Mouse (Mus musculus) adrenal gland, adult 2 months (tissue): ENCODE measurements around the gene Rragd. TPM values are rescaled to one million over a fixed set of nuclear protein-coding genes. Genes with fewer than 3 reads are reported as not detected.
"Not testable (repeated sequence)": the region's sequence is repeated elsewhere in the genome, so short reads cannot be mapped to it uniquely, and the experiment has no call there.

Experiments used
- DNase-seq: peaks from one replicate; pipeline ENCODE4 v3.0.0; 2021
- polyA plus RNA-seq: library from polyadenylated mRNA; depleted of rRNA; stranded (reverse); fragments of >200 nt; gene quantifications from 2 replicates; pipeline ENCODE4 v1.2.3, GENCODE M21; 2012
- total RNA-seq, 2 experiments: library from RNA; stranded (reverse); gene quantifications; 2 replicates each; pipeline ENCODE4 v1.2.3; 2021

Rragd gene
- total and polyA plus RNA-seq, 3 experiments, result 1.0 to 14.7 (median 7.9) TPM

DNA sequence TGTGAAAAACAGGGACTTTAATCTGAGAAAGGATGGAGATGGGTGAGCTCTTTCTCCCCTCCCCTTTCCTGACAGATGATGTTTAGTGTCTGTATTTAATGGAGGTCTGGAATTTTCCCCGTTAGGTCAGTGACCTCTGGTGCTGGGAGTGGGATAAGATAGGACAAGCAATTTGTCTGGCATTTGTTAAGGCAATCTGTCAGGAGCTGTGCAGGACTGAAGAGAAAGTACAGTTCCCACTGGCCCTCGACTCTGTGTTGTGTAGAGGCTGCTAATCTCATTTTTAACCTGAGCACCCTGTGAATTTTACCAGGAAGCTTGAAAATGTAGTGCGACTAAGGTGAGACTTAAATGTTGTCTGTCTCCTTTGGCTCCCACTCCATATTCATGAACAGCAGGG lies 2.8 kb downstream of the Rragd start:
- no peak for DNase-seq

DNA sequence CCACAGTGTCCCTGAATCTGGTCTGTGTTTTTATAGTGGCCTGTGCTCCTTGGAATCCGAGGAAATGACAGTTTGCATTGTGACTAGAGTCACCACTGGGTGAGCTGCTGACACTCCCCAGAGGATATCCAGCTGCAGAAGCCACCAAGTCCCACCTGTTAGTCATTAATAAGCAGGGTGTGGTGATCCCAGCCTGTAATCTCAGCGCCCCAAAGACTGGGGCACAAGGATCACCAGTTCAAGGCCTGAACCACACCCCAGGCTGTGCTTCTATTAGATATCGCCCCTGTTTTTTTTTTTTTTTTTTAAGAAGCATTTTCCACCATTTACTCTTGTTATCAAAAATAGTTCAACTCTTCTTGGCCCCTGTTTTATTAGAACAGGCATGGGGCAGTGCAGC lies 4.2 kb downstream of the Rragd start:
- DNase-seq, result no peak

DNA sequence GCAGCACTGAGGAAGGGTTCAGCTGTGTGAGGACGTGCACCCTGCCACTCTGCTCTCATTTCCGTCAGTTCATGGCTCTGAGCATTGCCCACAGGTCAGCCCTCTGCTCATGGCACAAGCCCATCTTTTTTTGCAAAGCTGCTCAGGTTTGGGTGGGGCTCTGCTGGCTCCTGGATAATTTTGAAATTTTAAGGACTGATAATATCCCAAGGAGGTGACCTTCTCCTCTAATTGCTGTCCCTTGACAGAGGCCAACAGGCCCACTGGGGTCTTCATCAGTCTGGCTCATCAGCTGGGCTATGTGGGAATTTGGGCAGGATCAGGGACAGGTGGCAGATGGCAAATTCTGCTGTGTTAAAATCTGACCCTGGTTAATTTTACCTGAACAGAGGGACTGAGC lies 6.5 kb downstream of the Rragd start:
- no peak for DNase-seq

DNA sequence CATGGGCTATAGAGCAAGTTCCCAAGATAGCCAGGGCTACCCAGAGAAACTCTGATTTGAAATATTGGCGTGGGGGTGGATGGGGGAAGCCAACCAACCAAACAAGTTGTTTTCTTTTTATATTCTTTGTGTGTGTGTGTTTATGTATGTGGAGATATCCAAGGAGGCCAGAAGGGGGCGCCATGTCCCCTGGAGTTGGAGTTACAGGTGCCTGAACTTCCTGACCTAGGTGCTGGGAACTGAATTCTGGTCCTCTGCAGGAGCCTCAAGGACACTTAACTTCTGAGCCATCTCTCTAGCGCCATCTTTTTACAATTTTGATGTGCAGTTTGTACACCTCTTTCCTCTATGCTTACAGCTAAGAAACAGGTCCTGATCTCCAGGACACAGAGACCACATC lies 11.3 kb downstream of the Rragd start:
- no peak for DNase-seq

DNA sequence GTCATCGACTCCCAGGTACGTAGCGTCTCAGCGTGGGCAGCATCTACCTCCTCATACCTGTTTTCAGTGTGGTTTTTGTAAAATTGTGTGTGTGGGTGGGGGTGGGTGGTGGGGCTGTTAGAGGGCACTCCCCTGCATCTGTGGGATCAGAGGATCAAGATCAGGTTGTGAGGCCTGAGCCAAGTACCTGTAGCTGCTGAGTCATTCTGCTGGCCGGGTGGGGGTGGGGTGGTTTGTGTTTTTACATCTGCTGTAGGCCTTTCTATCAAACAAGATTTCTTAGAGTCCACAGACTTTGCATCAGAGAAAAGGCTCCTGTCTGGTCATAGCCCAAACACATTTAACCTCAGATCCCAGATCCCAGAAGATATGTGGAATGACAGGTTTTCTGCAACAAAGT lies 13.2 kb downstream of the Rragd start:
- no peak for DNase-seq

DNA sequence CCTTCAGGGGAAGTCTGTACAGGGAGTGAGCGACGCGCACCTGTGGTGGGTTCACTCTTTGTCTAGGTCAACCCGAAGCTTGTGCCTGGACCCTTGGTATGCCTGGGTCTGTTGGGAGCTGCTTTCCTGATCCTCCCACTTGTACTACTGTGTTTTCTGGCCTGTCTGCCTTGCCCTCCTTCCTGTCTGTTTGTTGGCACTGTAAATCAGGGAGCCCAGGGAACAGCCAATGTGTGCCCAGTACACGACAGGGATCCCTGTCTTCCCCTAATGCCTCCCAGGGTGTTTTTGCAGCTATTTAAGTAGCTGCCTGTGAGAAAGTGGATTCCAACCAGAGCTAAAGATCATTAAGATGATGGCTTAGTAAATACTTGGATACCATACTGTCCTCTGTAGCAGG lies 14.7 kb downstream of the Rragd start:
- no peak for DNase-seq

DNA sequence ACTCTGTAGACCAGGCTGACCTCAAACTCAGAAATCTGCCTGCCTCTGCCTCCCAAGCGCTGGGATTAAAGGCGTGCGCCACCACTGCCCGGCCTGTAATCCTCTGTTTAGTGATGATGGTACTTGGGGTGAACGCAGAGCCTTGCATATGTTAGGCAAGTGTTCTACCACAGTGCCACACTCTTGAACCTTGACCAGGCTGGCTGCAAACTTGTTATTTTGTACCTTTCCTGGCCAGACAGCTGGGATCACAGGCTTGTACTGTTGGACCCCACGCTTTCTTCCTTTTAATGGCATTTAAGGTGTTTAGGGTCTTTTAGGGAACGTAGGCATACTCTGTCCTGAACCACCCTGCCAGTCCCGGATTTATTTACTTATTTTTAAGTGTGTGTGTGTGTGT lies 16.2 kb downstream of the Rragd start:
- DNase-seq, result no peak

DNA sequence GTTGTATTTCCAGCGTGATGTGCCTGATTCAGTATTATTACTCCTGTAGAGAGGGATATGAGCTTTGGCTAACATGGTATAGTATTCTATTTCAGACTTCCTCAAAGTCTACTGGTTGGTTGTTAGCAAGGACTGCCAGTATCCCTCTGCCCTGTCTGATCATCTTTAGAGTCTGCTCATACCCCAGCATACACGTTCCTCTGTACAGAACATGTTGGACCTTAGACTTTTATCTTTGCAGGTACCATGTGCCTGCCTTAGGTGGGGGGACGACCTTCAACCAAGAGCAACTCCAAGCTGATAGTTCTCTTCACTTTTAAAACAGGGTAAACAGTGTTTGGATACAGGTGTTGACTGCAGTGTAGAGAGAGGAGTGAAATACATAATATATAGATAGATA lies 19.2 kb downstream of the Rragd start:
- DNase-seq, result no peak

DNA sequence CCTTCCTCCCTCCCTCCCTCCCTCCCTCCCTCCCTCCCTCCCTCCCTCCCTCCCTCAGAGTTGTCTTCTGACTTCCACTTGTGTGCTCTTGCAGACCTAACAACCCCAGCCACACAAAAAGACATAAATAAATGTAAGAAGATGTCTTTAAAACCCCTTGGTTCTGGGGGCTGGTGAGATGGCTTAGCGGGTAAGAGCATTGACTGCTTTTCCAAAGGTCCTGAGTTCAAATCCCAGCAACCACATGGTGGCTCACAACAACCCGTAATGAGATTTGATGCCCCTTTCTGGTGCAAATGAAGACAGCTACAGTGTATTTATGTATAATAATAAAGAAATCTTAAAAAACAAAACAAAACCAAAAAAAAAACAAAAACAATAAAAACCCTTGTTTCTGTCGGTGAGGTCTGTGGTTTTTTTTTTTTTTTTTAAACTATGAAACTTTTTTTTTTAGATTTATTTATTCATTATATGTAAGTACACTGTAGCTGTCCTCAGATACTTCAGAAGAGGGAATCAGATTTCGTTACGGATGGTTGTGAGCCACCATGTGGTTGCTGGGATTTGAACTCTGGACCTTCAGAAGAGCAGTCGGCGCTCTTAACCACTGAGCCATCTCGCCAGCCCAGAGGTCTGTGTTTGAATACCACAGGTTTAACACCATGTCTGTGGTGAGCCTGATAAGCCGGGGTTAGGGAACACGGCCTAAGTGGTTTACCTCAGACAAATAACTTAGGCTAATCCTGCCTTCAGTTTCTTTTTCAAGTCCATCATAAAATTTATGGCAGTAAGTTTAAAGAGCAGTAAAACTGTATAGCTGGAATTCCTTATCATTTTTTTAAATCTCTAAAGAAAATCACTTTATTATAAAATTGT lies 23.0 kb downstream of the Rragd start:
- not testable (repeated sequence) for DNase-seq

DNA sequence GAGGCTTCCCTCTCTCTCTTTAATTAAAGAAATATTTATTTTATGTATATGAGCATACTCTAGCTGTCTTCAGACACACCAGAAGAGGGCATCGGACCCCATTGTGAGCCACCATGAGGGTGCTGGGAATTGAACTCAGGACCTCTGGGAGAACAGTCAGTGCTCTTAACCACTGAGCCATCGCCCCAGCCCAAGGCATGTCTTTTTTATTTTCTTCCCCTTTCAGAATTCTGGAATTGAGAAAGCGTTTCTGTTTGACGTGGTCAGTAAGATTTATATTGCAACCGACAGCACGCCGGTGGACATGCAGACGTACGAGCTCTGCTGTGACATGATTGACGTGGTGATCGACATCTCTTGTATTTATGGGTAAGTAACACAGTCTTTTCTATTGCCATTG lies 24.0 kb downstream of the Rragd start:
- no peak for DNase-seq

DNA sequence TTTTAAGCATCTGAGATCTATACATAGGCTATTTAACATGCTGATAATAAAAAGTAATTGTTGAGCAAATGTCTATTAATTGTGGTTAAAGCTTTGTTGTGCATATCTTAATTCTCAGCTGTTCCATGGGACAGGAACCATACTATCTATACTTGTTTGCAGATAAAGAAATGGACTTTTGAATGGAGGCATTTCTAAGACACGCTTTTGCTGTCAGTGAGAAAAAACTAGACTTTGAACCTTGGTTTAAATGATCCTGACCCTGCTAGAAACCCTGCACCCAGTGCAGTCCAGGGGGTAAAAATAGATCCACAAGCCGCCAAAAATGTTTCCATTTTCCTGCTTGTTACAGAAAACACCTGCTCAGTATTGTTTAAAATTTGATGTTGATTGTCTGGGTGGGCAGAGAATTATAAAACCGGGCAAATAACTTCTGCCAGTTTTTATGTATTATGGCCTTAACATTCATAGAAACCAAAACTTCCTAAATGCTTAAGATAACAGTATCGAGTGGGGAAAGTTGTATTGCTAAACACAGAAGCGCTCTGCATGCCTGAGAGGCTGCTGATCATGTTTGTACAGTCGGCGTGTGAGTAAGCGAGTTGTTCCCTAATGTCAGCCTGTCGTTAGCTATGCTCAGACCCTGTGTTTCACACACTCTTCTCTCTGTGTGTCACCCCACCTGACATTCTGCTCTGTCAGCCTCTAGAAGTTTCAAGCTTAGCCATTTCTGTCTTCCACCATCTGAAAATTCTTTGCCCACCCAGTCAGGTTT lies 24.8 kb downstream of the Rragd start:
- DNase-seq, result no peak

DNA sequence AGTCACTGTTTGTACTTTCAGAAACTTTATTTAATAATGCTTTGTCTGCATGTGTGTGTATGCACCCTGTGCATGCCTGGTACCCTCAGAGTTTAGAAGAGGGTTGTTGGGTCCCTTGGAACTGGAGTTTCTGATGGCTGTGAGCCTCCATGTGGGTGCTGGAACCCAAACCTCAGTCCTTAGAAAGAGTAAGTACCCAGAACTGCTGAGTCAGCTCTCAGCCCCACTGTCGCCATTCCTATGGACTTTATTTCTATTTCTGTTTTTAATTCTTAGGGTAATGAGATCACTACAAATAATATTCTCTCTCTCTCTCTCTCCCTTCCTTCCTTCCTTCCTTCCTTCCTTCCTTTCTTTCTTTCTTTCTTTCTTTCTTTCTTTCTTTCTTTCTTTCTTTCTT lies 27.2 kb downstream of the Rragd start:
- no peak for DNase-seq

DNA sequence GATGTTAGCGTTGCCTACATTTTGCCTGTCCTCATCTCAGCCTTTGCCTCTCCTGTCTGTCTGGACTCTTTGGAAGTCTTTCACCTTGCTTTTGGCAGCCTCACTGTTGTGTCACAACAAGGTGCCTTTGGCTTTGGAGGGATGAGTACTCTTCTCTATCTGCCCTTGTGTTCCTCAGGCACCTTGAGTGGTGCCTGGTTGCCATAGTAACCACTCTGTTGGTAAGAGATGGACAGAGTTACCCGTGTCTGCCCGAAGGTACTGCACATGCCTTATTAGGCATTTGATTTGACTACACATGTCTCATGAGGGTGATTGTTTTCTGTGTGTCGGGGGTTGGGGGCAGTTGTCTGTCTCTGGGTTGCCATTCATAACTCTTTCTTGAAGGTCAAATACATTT lies 29.6 kb downstream of the Rragd start:
- no peak for DNase-seq

DNA sequence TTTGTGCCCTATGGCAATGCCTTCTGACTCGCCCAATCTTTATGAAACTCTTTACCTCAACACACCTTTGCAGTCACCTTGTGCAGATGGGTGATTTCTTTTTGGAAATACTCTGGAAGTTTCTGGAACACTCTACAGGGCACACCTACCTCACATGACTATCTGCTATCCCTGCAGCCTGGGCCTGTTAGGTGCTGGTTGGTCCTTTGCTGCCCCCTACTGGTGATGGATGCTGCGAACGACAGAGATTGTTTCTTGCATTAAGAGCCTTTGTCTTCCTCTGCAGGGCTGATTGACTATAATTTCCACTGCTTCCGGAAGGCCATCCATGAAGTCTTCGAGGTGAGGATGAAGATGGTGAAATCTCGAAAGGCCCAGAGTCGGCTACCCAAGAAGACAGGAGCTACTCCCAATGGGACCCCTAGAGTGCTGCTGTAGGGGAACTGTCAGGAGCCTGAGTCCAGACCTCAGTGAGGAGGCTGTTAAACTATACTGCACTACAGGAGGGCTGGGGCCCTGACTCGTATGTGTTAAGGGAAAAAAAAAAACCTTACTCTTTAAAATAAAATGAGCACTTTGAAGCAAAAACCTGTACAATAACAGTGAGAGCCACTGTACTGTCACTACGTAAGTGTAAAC lies 35.6 kb downstream of the Rragd start:
- peak; percentile 85 for DNase-seq

DNA sequence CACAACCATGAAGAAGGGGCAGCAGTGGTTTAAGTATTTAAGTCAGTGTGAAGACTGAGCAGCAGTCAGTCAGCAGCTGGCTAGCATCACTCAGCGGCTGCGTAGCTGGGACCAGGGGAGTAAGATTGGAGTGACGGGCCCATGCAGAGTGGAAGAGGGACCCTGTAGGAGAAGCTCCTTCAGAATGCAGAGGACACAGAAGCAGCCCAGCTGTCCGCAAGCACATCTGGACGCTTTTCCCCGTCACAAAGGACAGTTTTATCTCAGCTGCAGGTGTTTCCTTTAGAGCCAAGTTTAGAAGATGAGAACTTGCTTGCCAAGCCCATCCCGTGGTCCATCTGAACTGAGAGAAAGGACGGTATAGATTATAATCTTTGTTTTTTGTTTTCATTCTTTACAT lies 41.6 kb downstream of the Rragd start:
- no peak for DNase-seq

DNA sequence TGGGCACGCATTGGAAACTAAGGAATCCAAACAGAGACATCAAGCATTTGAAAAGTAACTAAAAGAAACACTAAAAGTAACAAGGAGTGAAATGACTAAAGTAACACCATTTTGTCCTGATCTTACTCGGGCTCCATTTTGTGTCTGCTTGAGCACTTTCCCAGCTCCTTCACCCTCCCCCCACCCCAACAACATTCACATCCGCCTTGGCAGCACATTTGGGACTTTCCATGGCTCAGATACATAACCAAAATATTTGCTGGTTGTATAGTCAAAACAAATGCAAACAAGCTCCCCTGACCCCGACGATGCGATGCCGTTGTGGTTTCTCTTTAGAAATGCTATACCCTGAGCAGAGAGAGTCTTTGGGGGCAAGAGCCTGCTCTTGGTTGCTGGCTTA lies 46.3 kb downstream of the Rragd start:
- DNase-seq, result no peak

DNA sequence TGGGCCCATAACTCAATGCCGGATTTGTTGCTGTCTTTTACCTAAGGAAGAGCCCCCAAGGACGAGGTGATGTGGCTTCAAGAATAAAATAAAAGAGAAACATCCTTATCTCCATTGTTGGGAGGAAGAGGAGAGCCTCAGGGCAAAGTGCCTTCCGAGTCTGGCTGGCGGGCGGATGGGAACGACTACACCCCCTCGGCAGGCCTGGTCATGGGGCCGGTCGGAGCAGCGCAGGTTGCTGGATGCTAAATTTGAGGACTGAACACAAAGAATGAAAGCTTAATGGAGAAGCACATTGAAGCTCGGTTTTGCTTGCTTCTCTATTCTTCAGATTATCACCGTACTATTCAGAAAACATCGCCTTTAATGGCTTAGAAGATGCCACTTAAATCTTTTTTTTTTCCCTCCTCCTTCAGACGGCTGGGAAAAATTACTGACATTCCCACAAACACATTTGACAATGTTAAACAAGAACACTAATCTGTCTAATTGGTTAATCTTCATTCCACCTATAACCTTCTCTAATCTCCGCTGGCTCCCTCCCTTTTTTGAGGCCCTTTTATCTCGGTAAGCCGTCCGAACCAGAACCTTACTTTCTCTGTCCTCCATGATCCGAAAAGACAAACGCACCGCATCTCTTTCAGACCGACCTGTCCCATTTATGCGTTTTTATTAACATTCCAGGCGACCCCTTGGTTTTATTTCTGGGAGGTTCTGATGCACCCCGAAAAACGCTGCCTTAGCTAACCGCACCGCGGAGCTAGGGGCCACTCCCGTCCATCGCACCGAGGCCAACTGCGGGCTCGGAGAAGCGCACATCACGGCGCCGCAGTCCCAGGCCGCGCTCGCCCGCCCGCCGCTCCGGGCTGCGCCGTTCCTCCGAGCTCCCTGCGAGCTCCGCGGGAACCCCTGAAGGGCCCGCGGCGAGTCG lies 47.7 kb downstream of the Rragd start:
- DNase-seq, result peak; percentile 14

DNA sequence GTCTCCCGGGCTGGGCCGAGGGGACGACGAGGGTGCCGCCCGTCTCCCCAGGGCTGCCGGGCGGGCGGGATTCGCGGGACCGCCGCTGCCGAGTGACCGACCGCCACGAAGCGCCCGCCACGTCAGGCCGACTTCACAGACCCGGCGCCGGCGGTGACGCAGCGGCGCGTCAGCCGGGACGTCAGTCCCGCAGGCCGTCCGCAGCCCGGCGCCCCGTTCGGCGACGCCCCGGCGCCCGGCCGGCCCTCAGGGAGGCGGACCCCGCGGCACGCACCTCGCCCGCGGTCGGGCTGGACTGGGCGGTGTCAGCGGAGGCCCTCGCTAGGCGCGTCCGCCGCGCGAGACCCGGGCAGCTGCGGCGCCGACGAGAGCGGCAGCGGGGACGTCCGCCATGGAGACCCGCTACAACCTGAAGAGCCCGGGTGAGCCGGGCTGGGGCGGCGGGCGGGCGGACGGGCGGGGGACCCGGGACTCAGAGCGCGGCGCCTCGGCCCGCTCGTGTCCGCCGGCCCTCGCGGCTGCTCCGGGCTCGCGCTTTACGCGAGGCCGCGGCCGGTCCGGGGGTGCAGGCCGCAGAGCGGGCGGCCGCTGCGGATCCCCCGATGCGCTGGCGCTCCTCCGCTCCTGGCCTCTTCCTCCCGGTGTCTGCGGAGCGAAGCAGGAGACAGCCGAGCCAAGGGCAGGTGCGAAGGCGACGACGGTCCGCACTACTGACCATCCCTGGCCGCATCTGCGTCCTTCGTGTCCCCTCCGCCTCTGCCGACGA lies 48.5 kb downstream of the Rragd start, which contains the start of gene Ube2j1:
Gene Ube2j1, plus strand, starts transcription at position 222 of the 766 bp plus-strand sequence.
- DNase-seq, result peak; percentile 96

DNA sequence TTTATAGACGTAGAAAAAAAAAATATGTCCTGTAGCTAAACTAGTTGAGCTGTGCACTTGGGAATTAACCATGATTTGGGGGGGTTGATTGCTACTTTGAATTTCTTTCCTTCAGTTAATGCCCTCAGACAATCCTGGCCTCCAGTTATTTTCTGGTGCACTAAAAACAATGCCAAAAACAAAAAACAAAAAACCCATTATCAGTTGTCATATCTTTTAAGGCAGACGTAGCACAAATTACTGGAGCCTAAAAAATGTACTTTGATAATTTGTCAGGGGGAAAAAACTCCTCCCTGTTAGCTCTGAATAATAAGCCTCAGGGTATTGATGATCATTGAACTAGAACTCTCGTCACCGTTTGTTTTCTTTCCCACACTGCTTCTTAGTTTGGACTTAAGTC lies 49.2 kb downstream of the Rragd start:
- no peak for DNase-seq

DNA sequence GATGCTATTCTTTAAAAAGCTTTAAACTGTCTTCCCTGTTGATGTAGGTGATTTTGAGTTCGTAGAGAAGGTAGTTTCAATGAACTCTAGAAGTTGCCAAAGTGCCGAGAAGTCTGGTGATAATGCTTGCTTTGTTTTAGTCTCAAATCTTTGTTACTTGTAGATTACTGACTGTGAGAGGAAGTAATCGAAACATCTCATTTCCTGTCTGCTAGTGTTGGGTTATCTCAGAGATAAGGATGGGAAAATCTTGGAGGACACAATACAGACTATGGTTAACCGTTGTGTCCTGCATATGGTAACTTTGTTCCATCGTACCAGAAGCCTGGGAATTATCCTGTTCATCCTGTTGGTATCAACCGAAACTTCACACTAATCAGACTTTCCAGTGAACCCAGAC lies 50.7 kb downstream of the Rragd start:
- no peak for DNase-seq

DNA sequence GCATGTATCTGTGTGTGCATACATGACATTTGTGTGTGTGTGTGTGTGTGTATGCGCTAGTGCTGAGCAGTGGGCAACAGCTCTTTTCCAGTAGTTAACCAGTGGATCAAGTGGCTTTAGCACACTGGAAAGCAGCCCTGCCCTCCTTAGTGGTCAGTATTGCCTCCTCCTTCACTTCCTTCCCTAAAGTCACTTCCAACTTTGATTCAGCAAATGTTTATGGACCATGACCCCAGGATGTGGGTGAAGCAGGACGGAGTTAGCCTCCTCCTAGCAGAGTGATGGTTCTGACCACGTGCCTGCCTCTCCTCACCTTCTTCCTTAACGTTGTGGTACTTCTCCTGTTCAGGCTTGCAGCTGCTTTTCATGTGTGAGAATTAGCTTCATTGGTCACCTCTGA lies 57.0 kb downstream of the Rragd start:
- no peak for DNase-seq
